Mouse (Mus musculus) intestine, embryonic 14.5 days (tissue): ENCODE results near the gene Catsper3. TPM values are rescaled to one million over a fixed set of nuclear protein-coding genes. Genes with fewer than 3 reads are reported as not detected.

Experiments used
- ATAC-seq: fragments of 200-750 bp; cut with Nextera tagmentation; replicated peaks from 2 replicates; pipeline ENCODE4 v1.8.0; 2017; ENCODE audit warnings: low read depth, moderate number of reproducible peaks, moderate TSS enrichment, moderate library complexity; ENCODE audit not compliant: low FRiP score, low TSS enrichment
- DNase-seq: peaks from one replicate; pipeline ENCODE4 v3.0.0-alpha.2; 2018; ENCODE audit warnings: low spot score
- H3K27ac ChIP-seq: fragments of 300-500 bp; sonication (generic); 2 replicates; pipeline ENCODE4 v1.5.1; 2014; ENCODE audit warnings: low read depth, mild to moderate bottlenecking, control low read depth
- H3K27me3 ChIP-seq: fragments of 300-500 bp; sonication (generic); replicated peaks from 2 replicates; pipeline ENCODE4 v1.6.1; 2014; ENCODE audit warnings: low read length, control low read depth; ENCODE audit not compliant: control insufficient read depth, insufficient read depth
- H3K36me3 ChIP-seq: fragments of 300-500 bp; sonication (generic); 2 replicates; pipeline ENCODE4 v1.6.1; 2014; ENCODE audit warnings: low read length, control low read depth; ENCODE audit not compliant: control insufficient read depth, insufficient read depth
- H3K4me1 ChIP-seq: fragments of 300-500 bp; sonication (generic); replicated peaks from 2 replicates; pipeline ENCODE4 v1.6.1; 2014; ENCODE audit warnings: low read length, control low read depth, mixed read lengths; ENCODE audit not compliant: control insufficient read depth, insufficient read depth
- H3K4me2 ChIP-seq: fragments of 300-500 bp; sonication (generic); 2 replicates; pipeline ENCODE4 v1.6.1; 2014; ENCODE audit warnings: low read length
- H3K4me3 ChIP-seq: fragments of 300-500 bp; sonication (generic); 2 replicates; pipeline ENCODE4 v1.5.1; 2014; ENCODE audit warnings: low read depth, low read length, control low read depth, mixed read lengths
- H3K9ac ChIP-seq: fragments of 300-500 bp; sonication (generic); 2 replicates; pipeline ENCODE4 v1.6.1; 2014; ENCODE audit warnings: mild to moderate bottlenecking, low read length
- H3K9me3 ChIP-seq: fragments of 300-500 bp; sonication (generic); 2 replicates; pipeline ENCODE4 v1.6.1; 2016; ENCODE audit warnings: low read length, control low read depth; ENCODE audit not compliant: control insufficient read depth
- WGBS: fragments of 180-500 bp; shearing (Covaris S2); extraction: QIAGEN DNeasy Blood & Tissue Kit; methylation state at CpG from one replicate; pipeline ENCODE4 v1.1.7; 2014; 5-methylcytosine and 5-hydroxymethylcytosine counted together
- polyA plus RNA-seq: library from polyadenylated mRNA; unstranded; fragments of >200 nt; fragmentation: Nextera tagmentation; extraction: Ambion mirVana; gene quantifications from 2 replicates; pipeline ENCODE4 v1.2.1, GENCODE M21; 2014

Catsper3 gene
- polyA plus RNA-seq, 1 experiment from 2014 or later, result 0.23 TPM

GRCm38 (mm10) chr13:55836142-55836625 is 51.8 kb downstream of the Catsper3 start, which contains the start of gene Pitx1:
Pitx1 (minus strand) TSS chr13:55836192.
- no peaks in the 10 kb centered on the region for H3K4me1 ChIP-seq
- H3K27me3 ChIP-seq, result peaks cover 99% of the 10 kb centered on the region
- H3K36me3 ChIP-seq, result no peaks in the 10 kb centered on the region
- DNase-seq, result no peak
- no peaks in the 10 kb centered on the region for H3K9me3 ChIP-seq
- 3% methylated on average over 35 of the region's 36 CpGs for WGBS
- peak within 1 kb of the TSS; percentile 8; the same call in 1 of the 2 replicates for H3K9ac ChIP-seq
- H3K4me2 ChIP-seq, result peak within 1 kb of the TSS; percentile 46
- no peak for ATAC-seq
- H3K4me3 ChIP-seq, result peak within 1 kb of the TSS; percentile 25
- H3K27ac ChIP-seq, result no peak within 1 kb of the TSS

- H3K9ac ChIP-seq, result no peak overlapping the region
- DNase-seq, result no peak
- H3K36me3 ChIP-seq, result no peaks in the 10 kb centered on the region
- H3K4me1 ChIP-seq, result no peaks in the 10 kb centered on the region
- no peaks in the 10 kb centered on the region for H3K9me3 ChIP-seq
- 9% methylated on average over 32 of the region's 32 CpGs for WGBS
- H3K27me3 ChIP-seq, result peaks cover 99% of the 10 kb centered on the region
- no peak overlapping the region for H3K27ac ChIP-seq
- no peak overlapping the region for H3K4me2 ChIP-seq
- H3K4me3 ChIP-seq, result no peak overlapping the region
- ATAC-seq, result no peak
Measured at GRCm38 (mm10) chr13:55836786-55837780, 52.7 kb downstream of the Catsper3 start.

- no peak for ATAC-seq
- no peak for DNase-seq
- no peak overlapping the region for H3K4me3 ChIP-seq
- H3K36me3 ChIP-seq, result no peaks in the 10 kb centered on the region
- H3K4me2 ChIP-seq, result no peak overlapping the region
- no peaks in the 10 kb centered on the region for H3K4me1 ChIP-seq
- 39% methylated on average over 14 of the region's 14 CpGs for WGBS
- H3K9ac ChIP-seq, result no peak overlapping the region
- H3K27me3 ChIP-seq, result peaks cover 90% of the 10 kb centered on the region
- H3K27ac ChIP-seq, result no peak overlapping the region
- H3K9me3 ChIP-seq, result peaks cover 4% of the 10 kb centered on the region
Measured at GRCm38 (mm10) chr13:55840223-55840622, 55.9 kb downstream of the Catsper3 start.

GRCm38 (mm10) chr13:55843700-55844099 is 59.3 kb downstream of the Catsper3 start:
- H3K27me3 ChIP-seq, result peaks cover 69% of the 10 kb centered on the region

GRCm38 (mm10) chr13:55847805-55848204 is 63.4 kb downstream of the Catsper3 start:
- no peak for DNase-seq
- Histone ChIP-seq H3K27ac (peak overlapping the region; percentile 59; the same call in 1 of the 2 replicates), H3K4me2 (peak overlapping the region; percentile 28), H3K4me1 (peaks cover 27% of the 10 kb centered on the region), H3K36me3 (no peaks in the 10 kb centered on the region), H3K27me3 (peaks cover 51% of the 10 kb centered on the region), H3K4me3 (no peak overlapping the region), H3K9ac (no peak overlapping the region), H3K9me3 (peaks cover 4% of the 10 kb centered on the region)
- ATAC-seq, result peak; percentile 41
- 14% methylated on average over 10 of the region's 10 CpGs for WGBS

More at GRCm38 (mm10) chr13:55843700-55844099, 59.3 kb downstream of the Catsper3 start:
- Histone ChIP-seq H3K9me3 (peaks cover 4% of the 10 kb centered on the region), H3K9ac (no peak overlapping the region), H3K4me1 (peaks cover 18% of the 10 kb centered on the region), H3K4me2 (no peak overlapping the region), H3K27ac (no peak overlapping the region), H3K4me3 (no peak overlapping the region), H3K36me3 (no peaks in the 10 kb centered on the region)
- ATAC-seq (no peak), DNase-seq (no peak)
- WGBS, result 100% methylated on average over 1 of the region's 1 CpGs

GRCm38 (mm10) chr13:55848604-55849190 is 64.3 kb downstream of the Catsper3 start:
- no peaks in the 10 kb centered on the region for H3K36me3 ChIP-seq
- DNase-seq, result peak; percentile 77
- H3K27me3 ChIP-seq, result peaks cover 48% of the 10 kb centered on the region
- peak overlapping the region; percentile 28 for H3K4me2 ChIP-seq
- H3K9me3 ChIP-seq, result peaks cover 2% of the 10 kb centered on the region
- H3K9ac ChIP-seq, result 0 out of 2 replicates have a peak overlapping the region, but pooled peaks have one; percentile 11
- no peak overlapping the region for H3K4me3 ChIP-seq
- 7% methylated on average over 13 of the region's 13 CpGs for WGBS
- ATAC-seq, result peak; percentile 84
- H3K4me1 ChIP-seq, result peaks cover 27% of the 10 kb centered on the region
- peak overlapping the region; percentile 59 for H3K27ac ChIP-seq

- Histone ChIP-seq H3K4me2 (no peak overlapping the region), H3K9ac (no peak overlapping the region), H3K36me3 (no peaks in the 10 kb centered on the region), H3K9me3 (no peaks in the 10 kb centered on the region), H3K4me3 (no peak overlapping the region), H3K4me1 (peaks cover 27% of the 10 kb centered on the region), H3K27ac (no peak overlapping the region), H3K27me3 (peaks cover 39% of the 10 kb centered on the region)
- 73% methylated on average over 5 of the region's 5 CpGs for WGBS
- no peak for ATAC-seq
- no peak for DNase-seq
Measured at GRCm38 (mm10) chr13:55850726-55851125, 66.4 kb downstream of the Catsper3 start.

- Histone ChIP-seq H3K36me3 (no peaks in the 10 kb centered on the region), H3K4me3 (no peak overlapping the region), H3K9me3 (no peaks in the 10 kb centered on the region), H3K27me3 (peaks cover 37% of the 10 kb centered on the region), H3K4me2 (no peak overlapping the region), H3K9ac (no peak overlapping the region), H3K27ac (no peak overlapping the region), H3K4me1 (peaks cover 24% of the 10 kb centered on the region)
- no peak for DNase-seq
- ATAC-seq, result no peak
- 73% methylated on average over 3 of the region's 3 CpGs for whole genome bisulfite sequencing
Measured at GRCm38 (mm10) chr13:55852205-55852604, 67.8 kb downstream of the Catsper3 start.
